Mouse (Mus musculus): ENCODE data around the gene Stap2.
A peak's percentile ranks its signal among the peaks of the same experiment; 100 is the strongest.

Gene Stap2

DNA sequence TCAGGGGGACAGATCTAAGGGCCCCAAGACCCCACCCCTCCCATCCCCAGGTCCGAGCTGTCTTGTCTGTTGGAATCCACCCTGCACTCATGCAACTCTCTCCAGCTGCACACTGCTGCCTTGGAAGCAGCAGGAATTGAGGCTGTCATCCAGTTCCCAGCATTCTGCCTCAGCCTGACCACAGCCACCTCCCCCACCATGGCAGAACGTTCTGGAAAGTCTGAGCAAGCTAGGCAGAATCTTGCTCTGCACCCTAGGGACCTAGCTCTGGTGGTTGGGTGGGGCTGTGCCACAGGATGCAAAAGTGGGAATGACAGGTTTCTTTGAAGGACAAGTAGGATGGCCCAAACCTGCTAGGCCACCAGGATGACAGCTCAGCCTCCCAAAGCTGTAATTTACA, 19.1 kb upstream of the Stap2 start:
- peak; percentile 11 for DNase-seq

DNA sequence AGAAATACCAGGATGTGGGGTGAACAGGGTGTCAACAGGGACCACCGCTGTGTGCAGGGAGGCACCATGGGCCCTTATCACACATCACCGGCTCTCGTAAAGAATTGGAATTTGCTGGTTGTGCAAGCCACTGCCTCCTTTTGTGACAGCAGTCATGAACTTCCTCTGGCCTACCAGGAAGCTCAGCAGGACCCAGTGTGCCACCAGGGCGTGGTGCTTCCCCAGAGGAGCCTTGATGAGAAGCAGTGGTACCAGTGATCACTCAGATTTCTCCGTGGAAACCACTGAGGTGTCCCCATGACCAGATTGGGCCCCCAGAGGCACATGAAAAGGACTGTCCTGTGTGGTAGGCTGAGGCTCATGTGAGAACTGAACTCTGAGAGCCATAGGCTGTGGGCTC, 18.0 kb upstream of the Stap2 start:
- no peak for DNase-seq

DNA sequence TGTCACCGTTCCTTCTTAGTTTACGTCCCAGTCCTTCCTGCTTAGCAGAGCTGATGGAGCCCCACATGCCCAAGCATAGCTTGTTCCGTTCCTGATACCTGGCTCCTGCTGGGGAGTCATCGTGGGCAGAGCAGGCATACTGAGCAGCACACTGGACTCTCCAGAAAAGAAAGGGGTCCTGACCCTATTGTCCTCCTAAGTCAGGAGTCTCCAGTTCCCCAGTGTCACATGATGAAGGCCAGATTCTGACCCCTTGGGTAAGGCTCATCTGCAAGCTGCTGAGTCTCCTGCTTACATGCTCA, 17.6 kb upstream of the Stap2 start:
- no peak for DNase-seq

GRCm38 (mm10) chr17:56022131-56022988, 17.0 kb upstream of the Stap2 start:
- no peak for DNase-seq

- DNase-seq, result no peak
Observed at GRCm38 (mm10) chr17:56021161-56021910, 16.0 kb upstream of the Stap2 start.

DNA sequence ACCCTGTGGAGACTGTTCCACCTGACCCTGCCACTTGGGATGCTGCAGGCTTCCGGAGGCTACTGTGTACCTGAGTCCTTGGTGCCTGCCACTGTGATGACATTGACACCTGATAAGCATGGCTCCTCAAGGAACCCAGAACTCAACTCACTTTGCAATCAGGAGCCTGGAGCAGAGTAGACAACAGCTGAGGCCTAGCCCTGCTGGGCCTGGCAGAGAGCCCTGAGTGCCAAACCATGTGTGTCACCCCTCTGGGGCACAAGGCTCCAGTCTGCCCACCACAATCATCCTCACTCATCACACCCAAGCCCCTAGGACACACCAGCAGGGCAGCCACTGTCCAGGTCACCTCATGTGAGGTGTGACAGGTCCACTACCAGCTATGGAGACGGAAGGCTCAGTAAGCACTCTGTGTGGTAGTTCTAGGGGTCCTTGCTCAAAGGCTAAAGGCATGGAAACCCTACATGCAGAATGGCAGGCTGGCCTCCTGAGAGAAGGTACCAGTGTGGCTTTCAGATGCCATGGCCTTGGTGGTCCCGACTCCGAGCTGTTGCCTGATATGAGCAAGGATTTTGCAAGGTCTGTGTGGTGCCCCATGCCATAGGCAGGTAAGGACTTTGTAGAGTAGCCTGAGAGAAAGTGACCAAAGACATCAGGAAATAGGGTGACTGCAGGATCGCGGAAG, 15.2 kb upstream of the Stap2 start:
- DNase-seq, result no peak

DNA sequence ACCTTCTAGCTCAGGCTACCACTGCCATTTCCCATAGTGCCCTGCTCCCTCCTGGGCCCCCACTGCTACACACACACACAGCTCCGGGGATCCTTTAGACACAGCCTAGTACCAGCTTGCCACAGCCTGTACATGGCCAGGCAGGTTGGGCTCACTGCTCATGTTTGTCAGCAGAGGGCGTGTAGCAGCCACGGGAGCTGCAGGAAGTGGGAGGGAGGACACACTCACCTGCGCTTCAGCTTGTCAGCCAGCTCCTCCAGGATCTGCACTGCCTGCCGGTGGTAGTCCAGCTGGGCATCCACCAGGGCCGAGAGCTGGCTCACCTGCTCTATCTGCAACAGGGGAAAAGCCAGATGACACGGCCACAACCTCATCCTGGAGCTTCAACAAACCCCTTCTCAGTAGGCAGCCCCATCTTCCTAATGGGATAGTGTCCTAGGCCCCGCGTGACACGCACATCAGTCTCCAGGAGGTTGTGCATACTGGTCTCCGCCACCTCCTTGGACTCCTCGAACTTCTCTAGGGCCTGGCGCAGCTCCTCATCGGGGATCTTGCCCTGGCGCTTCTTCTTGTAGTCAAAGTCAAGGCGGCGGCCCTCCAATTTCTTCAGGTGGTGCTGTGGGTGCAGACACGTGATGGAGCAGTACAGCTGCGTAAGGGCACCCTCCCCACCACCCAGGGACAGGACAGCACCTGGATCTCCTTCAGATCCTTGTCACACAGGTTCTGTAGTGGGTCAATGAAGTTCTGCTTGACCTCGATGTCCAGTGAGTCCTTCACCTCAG, 13.2 kb upstream of the Stap2 start:
- peak; percentile 76 for DNase-seq

DNA sequence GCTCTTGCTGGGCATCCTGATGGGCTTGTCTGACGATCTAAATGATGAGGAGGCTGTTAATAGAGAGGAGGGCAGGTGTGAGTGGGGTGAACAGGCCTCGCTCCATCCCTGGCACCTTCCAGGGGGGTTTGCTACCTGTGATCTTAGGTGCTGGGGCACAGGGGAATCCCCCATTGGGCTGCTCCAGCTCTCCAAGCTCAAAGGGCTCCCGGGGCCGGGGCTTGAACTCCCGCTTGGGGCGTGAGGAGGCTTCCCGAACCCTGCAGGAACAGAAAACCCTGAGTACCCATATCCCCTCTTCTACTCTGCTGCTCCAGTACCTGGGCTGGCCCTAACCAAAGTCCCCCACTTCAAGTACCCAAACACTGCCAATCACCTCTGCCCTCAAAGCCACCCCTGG, 12.5 kb upstream of the Stap2 start:
- no peak for DNase-seq

DNA sequence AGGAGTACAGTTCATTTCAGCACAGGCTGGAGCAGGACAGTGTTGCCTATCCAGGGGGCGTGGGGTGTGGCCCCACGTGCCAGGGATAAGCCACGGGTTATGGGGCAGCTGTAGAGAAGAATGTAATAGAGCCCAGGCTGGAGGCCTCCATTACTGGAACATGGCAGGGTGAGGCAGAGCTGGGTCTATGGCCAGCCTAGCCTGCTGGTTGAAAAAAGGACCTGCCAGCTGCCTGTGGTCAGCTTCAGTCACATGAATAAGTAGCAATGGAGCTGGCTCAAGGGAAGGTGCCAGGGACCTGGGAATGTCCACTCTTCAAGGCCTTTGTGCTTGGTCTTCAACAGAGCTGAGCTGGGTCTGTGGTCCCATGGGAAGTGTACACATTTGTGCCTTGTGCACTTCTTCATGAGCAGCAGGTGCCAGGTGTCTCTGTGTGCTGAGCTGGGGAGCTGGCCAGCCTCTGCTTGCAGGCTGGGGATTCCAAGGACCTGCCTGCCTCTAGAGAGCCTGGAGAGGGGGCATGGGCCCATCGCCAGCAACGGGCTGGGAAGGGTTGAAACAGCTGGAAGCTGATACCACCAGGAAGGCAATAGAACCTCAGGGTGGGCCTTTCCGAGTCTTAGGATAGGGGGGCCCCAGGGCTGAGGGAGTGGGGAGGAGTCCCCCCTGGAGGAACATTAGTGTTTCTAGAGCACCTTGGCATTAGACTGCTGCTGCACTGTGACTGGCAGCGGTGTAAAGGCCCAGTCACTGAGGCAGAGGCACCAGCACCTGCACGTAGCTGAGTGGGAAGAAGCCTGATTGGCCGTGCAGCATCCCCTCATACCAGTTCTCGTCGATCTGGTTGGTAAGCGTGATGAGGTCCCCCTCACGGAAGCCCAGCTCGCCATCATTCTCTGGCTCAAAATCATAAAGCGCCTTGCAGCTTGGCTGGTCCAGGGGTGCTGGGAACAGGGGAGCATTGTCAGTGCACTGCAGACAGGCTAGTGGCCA, 11.7 kb upstream of the Stap2 start:
- DNase-seq, result no peak

GRCm38 (mm10) chr17:56016382-56016781, 11.0 kb upstream of the Stap2 start:
- DNase-seq, result no peak

GRCm38 (mm10) chr17:56015293-56015692, 9.9 kb upstream of the Stap2 start:
- DNase-seq, result no peak

GRCm38 (mm10) chr17:56011441-56011840, 6.1 kb upstream of the Stap2 start:
- no peak for DNase-seq

GRCm38 (mm10) chr17:56010681-56011080, 5.3 kb upstream of the Stap2 start:
- DNase-seq, result peak; percentile 86

DNA sequence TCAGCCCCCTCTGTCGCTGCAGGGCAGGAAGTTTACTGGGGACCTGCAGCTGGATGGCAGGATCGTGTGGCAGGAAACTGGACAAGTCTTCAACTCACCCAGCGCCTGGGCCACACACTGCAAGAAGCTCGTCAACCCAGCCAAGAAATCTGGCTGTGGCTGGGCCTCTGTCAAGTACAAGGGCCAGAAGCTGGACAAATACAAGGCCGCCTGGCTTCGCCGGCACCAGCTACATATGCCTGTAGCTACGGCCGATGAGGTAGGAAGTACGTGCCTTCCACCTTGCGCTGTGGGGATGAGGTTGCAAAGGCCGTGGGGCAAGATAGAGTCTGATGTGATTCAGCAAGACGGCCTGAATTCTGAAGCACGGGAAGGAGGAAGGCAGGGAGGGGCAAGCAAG, 4.9 kb upstream of the Stap2 start:
- no peak for DNase-seq

GRCm38 (mm10) chr17:56009962-56010240, 4.5 kb upstream of the Stap2 start:
- no peak for DNase-seq

GRCm38 (mm10) chr17:56009088-56009961, 3.9 kb upstream of the Stap2 start:
- peak; percentile 94 for DNase-seq

DNA sequence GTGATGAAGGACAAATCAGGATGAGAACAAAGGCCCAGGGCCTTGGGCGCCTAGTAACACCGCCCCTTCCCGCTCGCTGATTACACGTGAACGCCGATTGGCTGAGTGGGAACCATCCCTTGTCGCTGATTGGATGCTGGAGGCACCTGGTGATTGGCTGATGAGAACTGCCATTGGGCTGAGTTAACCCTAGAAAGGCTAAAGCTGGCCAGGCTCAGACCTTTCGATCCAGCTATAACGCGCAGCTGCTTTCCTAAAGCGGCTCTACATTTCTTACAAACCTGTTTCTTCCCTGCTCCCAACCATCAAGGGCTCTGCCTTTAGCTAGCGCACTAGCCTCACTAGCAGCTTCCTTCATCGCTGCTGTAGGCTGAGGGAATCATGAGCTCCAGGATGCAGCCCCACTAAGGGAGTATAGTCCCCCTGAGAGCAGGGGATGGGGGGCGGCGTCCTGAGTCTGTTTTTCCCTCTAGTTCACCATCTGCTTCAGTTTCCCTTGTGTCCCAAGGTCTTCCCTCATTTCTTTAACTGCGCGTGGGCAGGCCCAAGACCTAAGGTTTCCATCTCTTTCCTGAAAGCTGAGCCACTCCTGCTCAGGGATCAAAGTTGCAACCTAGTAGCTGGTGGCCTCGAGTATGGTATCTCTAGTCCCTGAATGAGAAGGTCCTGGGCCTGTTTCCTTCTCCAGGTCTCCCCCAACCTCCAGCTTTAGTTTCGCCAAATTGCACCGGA, 3.1 kb upstream of the Stap2 start:
- DNase-seq, result peak; percentile 95

DNA sequence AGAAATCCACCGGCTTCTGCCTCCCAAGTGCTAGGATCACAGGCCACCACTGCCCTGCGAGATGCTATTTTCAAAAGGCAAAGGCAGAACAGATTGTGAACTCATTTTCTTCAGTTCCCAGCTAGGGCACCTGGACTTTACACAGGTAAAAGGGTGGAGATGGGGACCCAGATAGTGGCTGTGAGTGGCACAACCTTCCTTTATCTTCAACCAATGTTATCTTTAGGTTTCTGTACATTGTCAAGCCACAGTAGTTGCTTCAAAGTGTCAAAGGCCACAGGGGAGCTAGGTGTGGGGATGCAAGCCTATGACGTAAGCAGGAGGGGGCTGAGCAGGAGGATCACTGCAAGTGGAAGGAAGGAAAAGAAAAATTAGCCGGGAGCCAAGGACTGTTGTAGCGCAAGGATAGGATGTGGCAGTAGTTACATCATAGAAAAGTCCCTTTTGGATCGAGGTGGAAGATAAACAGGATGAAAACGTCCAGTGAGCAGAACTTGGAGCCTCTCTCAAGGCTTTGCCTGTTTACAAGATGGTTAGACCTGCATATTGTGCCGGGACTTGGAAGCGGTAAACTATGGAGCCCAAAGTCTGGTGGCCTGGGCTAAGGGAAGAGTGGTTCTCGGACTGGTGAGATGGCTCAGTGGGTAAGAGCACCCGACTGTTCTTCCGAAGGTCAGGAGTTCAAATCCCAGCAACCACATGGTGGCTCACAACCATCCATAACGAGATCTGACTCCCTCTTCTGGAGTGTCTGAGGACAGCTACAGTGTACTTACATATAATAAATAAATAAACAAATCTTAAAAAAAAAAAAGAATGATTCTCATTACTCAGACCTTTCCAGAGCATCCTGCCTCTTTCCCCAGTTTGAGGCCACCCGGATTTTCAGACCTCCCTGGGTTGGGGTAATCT, 2.3 kb upstream of the Stap2 start:
- no peak for DNase-seq

DNA sequence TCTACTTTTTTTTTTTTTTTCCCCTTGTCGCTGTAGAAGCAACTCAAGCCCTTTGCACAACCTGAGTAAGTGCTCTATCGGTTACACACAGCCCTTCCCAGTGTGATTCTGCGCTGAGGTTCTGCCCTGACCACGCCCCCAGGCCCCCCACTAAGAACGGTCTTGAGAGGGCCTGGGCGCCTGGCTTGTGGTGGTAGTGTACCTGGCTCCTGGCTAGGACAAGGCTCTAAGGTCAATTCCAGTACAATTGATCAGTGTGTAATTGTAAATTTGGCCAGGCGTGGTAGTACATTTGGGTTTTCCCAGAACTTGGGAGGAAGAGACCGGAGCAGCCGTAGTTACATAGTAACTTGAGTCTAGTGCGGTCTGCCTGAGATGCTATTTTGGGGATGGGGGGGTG, 1.6 kb upstream of the Stap2 start:
- no peak for DNase-seq

Measured in kidney, postnatal 10 days (tissue).